Mouse (Mus musculus): ENCODE results near the gene Fbxo2. TPM values are rescaled to one million over a fixed set of nuclear protein-coding genes. Genes with fewer than 3 reads are reported as not detected.

The Fbxo2 gene
- total RNA-seq, 2 experiments from 2014 or later, result 45.9 to 49.7 TPM

- peak; percentile 96 to 97 for DNase-seq (ENCODE audit: low spot score in 2 of 2)
Measured at GRCm38 (mm10) chr4:148140098-148141011, 20.1 kb upstream of the Fbxo2 start.

- no peak for DNase-seq (ENCODE audit: low spot score in 2 of 2)
Measured at GRCm38 (mm10) chr4:148143721-148144120, 16.7 kb upstream of the Fbxo2 start.

DNA sequence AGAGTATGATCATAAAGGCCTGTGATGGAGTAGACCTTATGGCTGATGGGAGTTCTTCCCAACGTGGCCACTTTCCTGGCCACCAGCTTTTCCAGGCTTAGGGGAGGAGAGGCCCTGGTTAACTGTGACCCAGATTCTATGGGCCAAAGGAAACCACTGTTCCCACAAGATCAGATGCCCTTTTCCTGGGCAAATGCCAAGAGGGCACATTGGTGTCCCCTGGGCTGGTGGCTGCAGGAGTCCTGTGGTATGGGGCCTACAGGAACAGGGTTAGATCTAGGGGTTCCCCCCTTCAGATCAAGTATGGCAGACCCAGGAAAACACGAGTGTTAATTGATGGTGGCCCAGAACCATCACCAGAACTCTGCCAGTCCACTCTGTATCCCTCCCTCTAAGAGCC lies 12.7 kb upstream of the Fbxo2 start:
- no peak for DNase-seq (ENCODE audit: low spot score in 2 of 2)

GRCm38 (mm10) chr4:148149540-148149939 lies 10.9 kb upstream of the Fbxo2 start:
- DNase-seq (ENCODE audit: low spot score in 2 of 2), result no peak

GRCm38 (mm10) chr4:148150242-148150641 lies 10.2 kb upstream of the Fbxo2 start:
- DNase-seq (ENCODE audit: low spot score in 2 of 2), result no peak

DNA sequence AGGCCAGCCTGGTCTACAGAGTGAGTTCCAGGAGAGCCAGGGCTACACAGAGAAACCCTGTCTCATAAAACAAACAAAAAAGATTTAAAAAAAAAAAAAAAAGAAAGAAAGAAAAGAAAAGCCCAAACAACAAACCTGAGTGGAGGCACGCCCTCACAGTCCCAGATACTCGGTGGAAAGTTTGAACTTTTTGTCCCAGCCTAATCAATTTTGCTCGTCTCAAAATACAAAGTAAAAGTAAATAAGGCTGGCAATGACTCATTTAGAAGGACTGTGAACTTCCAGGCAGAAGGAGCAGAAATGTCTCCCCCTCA lies 9.5 kb upstream of the Fbxo2 start:
- DNase-seq (ENCODE audit: low spot score in 2 of 2), result no peak

GRCm38 (mm10) chr4:148151267-148152168 lies 8.9 kb upstream of the Fbxo2 start, which contains the start of gene Fbxo6:
Fbxo6 (minus strand) TSS chr4:148152140.
- peak; percentile 84 to 89 for DNase-seq (ENCODE audit: low spot score in 2 of 2)

- DNase-seq (ENCODE audit: low spot score in 2 of 2), result no peak
Measured at GRCm38 (mm10) chr4:148152547-148152946, 7.9 kb upstream of the Fbxo2 start.

DNA sequence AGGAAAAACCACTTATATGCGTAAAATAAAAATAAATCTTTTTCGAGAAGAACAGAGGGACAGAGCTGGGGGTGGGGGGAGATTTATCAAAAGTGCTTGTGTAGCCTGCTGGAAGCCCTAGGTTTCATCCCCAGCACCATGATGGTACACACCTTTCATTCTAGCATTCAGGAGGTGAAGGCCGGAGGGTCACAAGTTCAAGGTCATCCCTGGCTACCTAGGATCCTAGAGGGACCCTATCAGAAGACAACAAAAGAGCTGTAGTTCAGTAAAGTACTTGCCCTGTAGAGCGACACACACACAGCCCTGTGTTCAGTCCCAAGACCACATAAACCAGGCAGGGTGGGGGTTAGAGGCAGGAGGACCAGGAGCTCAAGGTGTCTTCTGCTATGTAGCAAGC lies 6.4 kb upstream of the Fbxo2 start:
- DNase-seq (ENCODE audit: low spot score in 2 of 2), result no peak

DNA sequence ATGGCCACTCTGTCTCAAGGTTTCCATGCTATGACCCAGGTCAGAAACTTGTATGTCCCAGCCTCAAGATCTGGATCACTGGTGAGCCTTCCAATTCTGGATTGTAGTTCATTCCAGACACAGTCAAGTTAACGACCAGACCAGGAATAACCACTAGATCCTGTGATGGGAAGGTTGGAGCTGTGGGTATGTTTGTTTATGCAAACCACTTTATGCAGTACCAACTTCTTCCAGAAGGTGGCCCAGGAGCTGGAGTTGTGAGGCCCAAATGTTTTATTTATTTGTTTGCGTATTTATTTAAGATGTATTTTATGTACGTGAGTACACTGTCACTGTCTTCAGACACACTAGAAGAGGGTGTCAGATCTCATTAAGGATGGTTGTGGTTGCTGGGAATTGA lies 5.4 kb upstream of the Fbxo2 start:
- peak; percentile 70 for DNase-seq (ENCODE audit: low spot score in 2 of 2)

GRCm38 (mm10) chr4:148158436-148159348 lies 1.7 kb upstream of the Fbxo2 start:
- peak; percentile 55 to 64 for DNase-seq (ENCODE audit: low spot score in 2 of 2)

- peak; percentile 95 to 98 for DNase-seq (ENCODE audit: low spot score in 2 of 2)
Measured at GRCm38 (mm10) chr4:148159544-148160435, 631 bp upstream of the Fbxo2 start.

DNA sequence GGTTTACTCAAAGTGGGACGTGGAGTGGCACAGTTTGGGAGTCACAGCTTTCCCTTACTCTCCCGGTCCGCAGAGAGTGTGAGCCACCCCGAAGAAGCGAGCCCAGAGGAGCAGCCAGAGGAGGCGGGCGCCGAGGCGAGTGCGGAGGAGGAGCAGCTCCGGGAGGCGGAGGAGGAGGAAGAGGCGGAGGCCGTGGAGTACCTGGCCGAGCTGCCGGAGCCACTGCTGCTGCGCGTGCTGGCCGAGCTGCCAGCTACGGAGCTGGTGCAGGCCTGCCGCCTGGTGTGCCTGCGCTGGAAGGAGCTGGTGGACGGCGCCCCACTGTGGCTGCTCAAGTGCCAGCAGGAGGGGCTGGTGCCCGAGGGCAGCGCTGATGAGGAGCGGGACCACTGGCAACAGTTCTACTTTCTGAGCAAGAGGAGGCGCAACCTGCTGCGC lies 3.6 kb downstream of the Fbxo2 start:
- DNase-seq (ENCODE audit: low spot score in 2 of 2), result peak; percentile 82 to 85

GRCm38 (mm10) chr4:148164461-148164860 lies 4.0 kb downstream of the Fbxo2 start:
- no peak for DNase-seq (ENCODE audit: low spot score in 2 of 2)

DNA sequence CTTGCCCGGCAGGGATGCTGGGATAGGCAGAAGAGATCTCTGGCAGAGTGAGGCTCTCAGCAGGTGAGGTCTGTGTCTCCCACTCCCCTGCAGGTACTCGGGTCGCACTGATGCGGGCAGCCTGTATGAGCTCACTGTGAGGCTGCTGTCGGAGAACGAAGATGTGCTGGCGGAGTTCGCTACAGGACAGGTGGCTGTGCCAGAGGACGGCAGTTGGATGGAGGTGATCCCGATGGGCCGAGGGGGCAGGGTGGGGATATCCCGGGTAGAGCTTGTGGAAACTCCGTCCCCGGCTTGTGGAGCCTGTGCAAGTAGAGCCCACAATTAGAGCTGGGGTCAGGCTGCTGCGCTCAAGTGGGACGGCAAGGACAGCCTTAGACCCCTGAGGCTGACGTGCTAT lies 5.1 kb downstream of the Fbxo2 start:
- DNase-seq (ENCODE audit: low spot score in 2 of 2), result no peak

- peak; percentile 86 to 89 for DNase-seq (ENCODE audit: low spot score in 2 of 2)
Measured at GRCm38 (mm10) chr4:148166431-148166830, 6.0 kb downstream of the Fbxo2 start.

- peak; percentile 78 to 82 for DNase-seq (ENCODE audit: low spot score in 2 of 2)
Measured at GRCm38 (mm10) chr4:148166986-148167385, 6.6 kb downstream of the Fbxo2 start.

DNA sequence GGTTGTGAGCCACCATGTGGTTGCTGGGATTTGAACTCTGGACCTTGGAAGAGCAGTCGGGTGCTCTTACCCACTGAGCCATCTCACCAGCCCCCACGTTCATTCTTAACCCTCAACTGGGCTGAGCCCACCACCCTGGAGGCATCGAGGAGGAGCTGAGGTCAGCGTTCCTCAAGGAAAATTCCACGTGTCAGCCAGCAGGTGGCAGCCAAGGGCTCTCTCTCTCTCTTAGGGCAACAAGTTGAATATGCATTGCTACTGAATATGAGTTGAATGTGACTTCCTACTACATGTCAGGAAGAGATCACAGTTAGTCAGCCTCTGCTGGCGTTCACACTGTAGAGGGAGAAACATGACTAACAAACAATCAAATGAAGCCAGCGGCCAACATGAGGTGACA lies 7.9 kb downstream of the Fbxo2 start:
- DNase-seq (ENCODE audit: low spot score in 2 of 2), result peak; percentile 61 to 72

- DNase-seq (ENCODE audit: low spot score in 2 of 2), result no peak
Measured at GRCm38 (mm10) chr4:148169586-148169985, 9.2 kb downstream of the Fbxo2 start.

GRCm38 (mm10) chr4:148170842-148171241 lies 10.4 kb downstream of the Fbxo2 start:
- DNase-seq (ENCODE audit: low spot score in 2 of 2), result peak; percentile 75 to 78

All from layer of hippocampus, postnatal 10 days (tissue).